Mouse (Mus musculus) v-Abl transformed pro-B cells (cell line): Measurements from ENCODE around the gene Zfp275.

Experiments used
- in situ Hi-C, 2 experiments: fragments of 400-800 bp; cut with MboI; formaldehyde crosslinking; loops; one replicate each; pipeline ENCODE4 v1.15.1; 2025; ENCODE audit not compliant: unreplicated experiment in 2 of 2

Zfp275 gene

DNA sequence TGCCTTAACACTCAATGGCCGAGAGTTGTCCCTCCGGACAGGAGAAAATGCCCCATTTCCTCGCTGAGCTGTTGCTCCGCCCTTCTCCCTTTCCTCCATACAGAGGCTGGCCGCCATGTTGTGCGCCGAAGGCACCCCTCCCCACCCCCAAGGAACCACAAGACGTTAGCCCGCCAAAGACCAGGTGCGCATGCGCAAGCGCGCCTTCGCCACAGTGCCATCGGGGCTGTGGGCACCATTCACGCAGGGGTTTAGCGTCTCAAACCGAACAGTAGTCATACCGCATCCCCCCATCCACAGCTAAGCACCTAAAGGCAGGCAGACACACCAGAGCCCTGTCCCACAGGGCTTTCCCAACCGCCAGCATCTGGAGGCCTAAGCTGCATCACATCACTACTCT lies 58.5 kb downstream of the Zfp275 start:
- in situ Hi-C loops = no loop called here

DNA sequence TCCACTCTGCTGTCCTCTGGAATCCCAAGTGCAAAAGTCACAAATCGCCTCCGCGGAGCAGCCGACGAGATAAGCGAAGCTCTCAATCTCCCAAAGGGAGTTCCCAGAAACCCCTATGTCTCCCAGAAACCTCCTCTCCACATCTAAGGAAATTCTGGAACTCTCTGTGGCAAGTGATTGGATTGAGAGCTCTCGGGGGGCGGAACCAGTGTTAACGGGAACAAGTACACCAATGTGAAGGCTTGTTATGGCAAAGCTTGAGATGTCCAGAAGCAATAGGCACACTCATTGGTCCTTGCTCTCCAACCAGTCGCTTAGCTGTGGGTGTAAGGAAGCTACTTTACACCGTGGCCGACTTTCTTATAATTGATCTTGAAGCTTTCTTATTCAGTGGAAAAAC lies 59.2 kb downstream of the Zfp275 start:
- in situ Hi-C loops = no loop called here
